Mouse (Mus musculus) E14TG2a.4 (cell line): ENCODE measurements at regions not wholly inside any gene's neighbourhood (a gene's known extent, or its start where the extent isn't known, plus 50 kb on each side); places are given as distances from the start of the nearest gene placed in this dataset.

ENCODE experiments used
- CTCF ChIP-seq: conservative IDR thresholded peaks from 2 replicates; pipeline ENCODE4 v1.5.1; 2014; ENCODE audit warnings: low read length
- NANOG ChIP-seq: IDR thresholded peaks from 2 replicates; pipeline ENCODE4 v1.6.1; 2014; ENCODE audit warnings: borderline replicate concordance, low read length, mixed read lengths
- POU5F1 ChIP-seq: IDR thresholded peaks from 2 replicates; pipeline ENCODE4 v1.6.1; 2014; ENCODE audit warnings: low read length, borderline replicate concordance

GRCm38 (mm10) chr10:45009676-45010075 lies 57.3 kb upstream of the Prep start:
- TF ChIP-seq CTCF (no peak), POU5F1 (no peak), NANOG (peak; percentile 73; the same call in 1 of the 2 replicates)
